8 mouse cellular contexts compared by ENCODE assay signal in genomic region chr10:18391608-18392007, GRCm38 (mm10).
DNase-seq lines count a peak whose midpoint lies in the region; ATAC-seq lines count a peak whose summit lies in the region.
"Had no signal": no experiment of that assay in that cellular context is flagged by ENCODE, and none has a peak within 500 bp of the region (broad histone marks: within the 10 kb centered on the region; RNA-seq: fewer than 3 reads in every experiment).

No protein-coding gene starts in this region.

- WGBS in midbrain, embryonic 11.5 days: 46% methylated on average over 5 of the region's 5 CpGs
- 44% methylated on average over 5 of the region's 5 CpGs for WGBS in midbrain, embryonic 13.5 days

- ATAC-seq in midbrain, embryonic 11.5 days (ENCODE audit: low FRiP score): 0 out of 2 replicates have a peak, but pooled peaks have one; percentile 22
- no peak for ATAC-seq in midbrain, embryonic 13.5 days

- no peak overlapping the region for H3K4me2 ChIP-seq in midbrain, embryonic 11.5 days
- no peak overlapping the region for H3K4me2 ChIP-seq in midbrain, embryonic 13.5 days (replicated peaks)
- H3K4me2 ChIP-seq: liver, embryonic 15.5 days had no signal

- H3K27me3 ChIP-seq in midbrain, embryonic 11.5 days (ENCODE audit: control insufficient read depth, insufficient read depth, low read length): no peaks in the 10 kb centered on the region
- 0 out of 2 replicates have a peak, but pooled peaks cover 4% of the 10 kb centered on the region for H3K27me3 ChIP-seq in midbrain, embryonic 13.5 days
- H3K27me3 ChIP-seq: liver, embryonic 15.5 days had no signal

- no peaks in the 10 kb centered on the region for H3K9me3 ChIP-seq in midbrain, embryonic 11.5 days (ENCODE audit: control insufficient read depth, low read length)
- H3K9me3 ChIP-seq in midbrain, embryonic 13.5 days: no peaks in the 10 kb centered on the region
- H3K9me3 ChIP-seq: liver, embryonic 15.5 days had no signal

- H3K27ac ChIP-seq in midbrain, embryonic 11.5 days (ENCODE audit: low read depth, low read length): no peak overlapping the region
- H3K27ac ChIP-seq in midbrain, embryonic 13.5 days: no peak overlapping the region
- H3K27ac ChIP-seq: liver, embryonic 15.5 days had no signal

- no peak overlapping the region for H3K9ac ChIP-seq in midbrain, embryonic 11.5 days (ENCODE audit: low read length)
- no peak overlapping the region for H3K9ac ChIP-seq in midbrain, embryonic 13.5 days (replicated peaks)
- H3K9ac ChIP-seq: liver, embryonic 15.5 days had no signal

- no peak overlapping the region for H3K4me3 ChIP-seq in midbrain, embryonic 11.5 days (ENCODE audit: low read depth, low read length)
- no peak overlapping the region for H3K4me3 ChIP-seq in midbrain, embryonic 13.5 days (replicated peaks)
- H3K4me3 ChIP-seq: liver, embryonic 15.5 days had no signal

- H3K36me3 ChIP-seq in midbrain, embryonic 11.5 days (ENCODE audit: control insufficient read depth, insufficient read depth, low read length): no peaks in the 10 kb centered on the region
- no peaks in the 10 kb centered on the region for H3K36me3 ChIP-seq in midbrain, embryonic 13.5 days
- H3K36me3 ChIP-seq: liver, embryonic 15.5 days had no signal

- DNase-seq in midbrain, embryonic 11.5 days (ENCODE audit: low spot score, missing footprints): no peak
- DNase-seq in adrenal gland, postnatal 25 days: peak; percentile 37
- peak; percentile 72 for DNase-seq in embryo, embryonic 10.5 days (ENCODE audit: low spot score)
- DNase-seq in layer of hippocampus, adult 9-10 months (ENCODE audit: low spot score): peak; percentile 51
- DNase-seq in retina, postnatal 7 days (ENCODE audit: low read depth, low spot score): peak; percentile 27
- no peak for DNase-seq in spleen, postnatal 14 days (ENCODE audit: low spot score in 2 of 2)

- H3K4me1 ChIP-seq in midbrain, embryonic 11.5 days (ENCODE audit: control insufficient read depth, insufficient read depth, low read length): 0 out of 2 replicates have a peak, but pooled peaks cover 4% of the 10 kb centered on the region
- peaks cover 10% of the 10 kb centered on the region; the same call in 1 of the 2 replicates for H3K4me1 ChIP-seq in midbrain, embryonic 13.5 days (replicated peaks)
- H3K4me1 ChIP-seq: liver, embryonic 15.5 days had no signal

Comparison
In these comparisons a context has a peak if more than half of its experiments do, and no peak if none do; other contexts are left out.
1. DNase-seq: peak in adrenal gland, postnatal 25 days (single experiment), embryo, embryonic 10.5 days (single experiment), layer of hippocampus, adult 9-10 months (single experiment) and retina, postnatal 7 days (single experiment); none in midbrain, embryonic 11.5 days (single experiment) and spleen, postnatal 14 days (0 of 2).